Mouse (Mus musculus): ENCODE measurements at regions not wholly inside any gene's neighbourhood (a gene's known extent, or its start where the extent isn't known, plus 50 kb on each side); places are given as distances from the start of the nearest gene placed in this dataset.

GRCm38 (mm10) chr3:102674068-102674467 lies 60.3 kb upstream of the Tspan2 start:
- H3K4me3 ChIP-seq (ENCODE audit: control insufficient read depth, low read depth, low read length), result no peak overlapping the region
- no peak for TF ChIP-seq CTCF (IDR thresholded peaks at IDR 0.05; ENCODE audit: control insufficient read depth, insufficient read depth, insufficient replicate concordance, low read depth, low read length)
- H3K27ac ChIP-seq (ENCODE audit: control insufficient read depth, insufficient read depth, low read depth, low read length), result no peak overlapping the region
- no peaks in the 10 kb centered on the region for H3K27me3 ChIP-seq (ENCODE audit: control insufficient read depth, insufficient read depth, low read length)
- H3K4me1 ChIP-seq (ENCODE audit: control insufficient read depth, insufficient read depth, low read length), result no peaks in the 10 kb centered on the region
- H3K36me3 ChIP-seq (ENCODE audit: control insufficient read depth, insufficient read depth, low read length), result no peaks in the 10 kb centered on the region

- TF ChIP-seq POLR2A (IDR thresholded peaks at IDR 0.05; ENCODE audit: control insufficient read depth, low read depth, low read length) (no peak), CTCF (IDR thresholded peaks at IDR 0.05; ENCODE audit: control insufficient read depth, insufficient read depth, insufficient replicate concordance, low read depth, low read length) (no peak)
- Histone ChIP-seq H3K36me3 (ENCODE audit: control insufficient read depth, insufficient read depth, low read length) (no peaks in the 10 kb centered on the region), H3K27ac (ENCODE audit: control insufficient read depth, insufficient read depth, low read depth, low read length) (peak overlapping the region; percentile 6; the same call in 1 of the 2 replicates), H3K27me3 (ENCODE audit: control insufficient read depth, insufficient read depth, low read length) (no peaks in the 10 kb centered on the region), H3K4me1 (ENCODE audit: control insufficient read depth, insufficient read depth, low read length) (no peaks in the 10 kb centered on the region), H3K4me3 (ENCODE audit: control insufficient read depth, low read depth, low read length) (no peak overlapping the region)
Observed at GRCm38 (mm10) chr3:102676946-102677534, 57.3 kb upstream of the Tspan2 start.

GRCm38 (mm10) chr3:102678516-102678915 lies 55.8 kb upstream of the Tspan2 start:
- no peak overlapping the region for H3K27ac ChIP-seq (ENCODE audit: control insufficient read depth, insufficient read depth, low read depth, low read length)
- no peaks in the 10 kb centered on the region for H3K27me3 ChIP-seq (ENCODE audit: control insufficient read depth, insufficient read depth, low read length)
- no peak overlapping the region for H3K4me3 ChIP-seq (ENCODE audit: control insufficient read depth, low read depth, low read length)
- no peaks in the 10 kb centered on the region for H3K4me1 ChIP-seq (ENCODE audit: control insufficient read depth, insufficient read depth, low read length)
- no peak for TF ChIP-seq POLR2A (IDR thresholded peaks at IDR 0.05; ENCODE audit: control insufficient read depth, low read depth, low read length)
- H3K36me3 ChIP-seq (ENCODE audit: control insufficient read depth, insufficient read depth, low read length), result no peaks in the 10 kb centered on the region

GRCm38 (mm10) chr3:102682424-102682823 lies 51.9 kb upstream of the Tspan2 start:
- no peak overlapping the region for H3K27ac ChIP-seq (ENCODE audit: control insufficient read depth, insufficient read depth, low read depth, low read length)
- no peaks in the 10 kb centered on the region for H3K36me3 ChIP-seq (ENCODE audit: control insufficient read depth, insufficient read depth, low read length)
- no peaks in the 10 kb centered on the region for H3K27me3 ChIP-seq (ENCODE audit: control insufficient read depth, insufficient read depth, low read length)
- no peak overlapping the region for H3K4me3 ChIP-seq (ENCODE audit: control insufficient read depth, low read depth, low read length)
- no peak for TF ChIP-seq CTCF (IDR thresholded peaks at IDR 0.05; ENCODE audit: control insufficient read depth, insufficient read depth, insufficient replicate concordance, low read depth, low read length)
- TF ChIP-seq POLR2A (IDR thresholded peaks at IDR 0.05; ENCODE audit: control insufficient read depth, low read depth, low read length), result no peak
- no peaks in the 10 kb centered on the region for H3K4me1 ChIP-seq (ENCODE audit: control insufficient read depth, insufficient read depth, low read length)

GRCm38 (mm10) chr3:102683541-102683940 lies 50.8 kb upstream of the Tspan2 start:
- H3K4me3 ChIP-seq (ENCODE audit: control insufficient read depth, low read depth, low read length), result no peak overlapping the region
- no peaks in the 10 kb centered on the region for H3K36me3 ChIP-seq (ENCODE audit: control insufficient read depth, insufficient read depth, low read length)
- TF ChIP-seq POLR2A (IDR thresholded peaks at IDR 0.05; ENCODE audit: control insufficient read depth, low read depth, low read length), result no peak
- no peak for TF ChIP-seq CTCF (IDR thresholded peaks at IDR 0.05; ENCODE audit: control insufficient read depth, insufficient read depth, insufficient replicate concordance, low read depth, low read length)
- no peak overlapping the region for H3K27ac ChIP-seq (ENCODE audit: control insufficient read depth, insufficient read depth, low read depth, low read length)
- no peaks in the 10 kb centered on the region for H3K4me1 ChIP-seq (ENCODE audit: control insufficient read depth, insufficient read depth, low read length)
- no peaks in the 10 kb centered on the region for H3K27me3 ChIP-seq (ENCODE audit: control insufficient read depth, insufficient read depth, low read length)

All from testis, adult 2 months (tissue).